Mouse (Mus musculus): ENCODE results near the gene Adamts18.
A peak's percentile ranks its signal among the peaks of the same experiment; 100 is the strongest.

Gene Adamts18

DNA sequence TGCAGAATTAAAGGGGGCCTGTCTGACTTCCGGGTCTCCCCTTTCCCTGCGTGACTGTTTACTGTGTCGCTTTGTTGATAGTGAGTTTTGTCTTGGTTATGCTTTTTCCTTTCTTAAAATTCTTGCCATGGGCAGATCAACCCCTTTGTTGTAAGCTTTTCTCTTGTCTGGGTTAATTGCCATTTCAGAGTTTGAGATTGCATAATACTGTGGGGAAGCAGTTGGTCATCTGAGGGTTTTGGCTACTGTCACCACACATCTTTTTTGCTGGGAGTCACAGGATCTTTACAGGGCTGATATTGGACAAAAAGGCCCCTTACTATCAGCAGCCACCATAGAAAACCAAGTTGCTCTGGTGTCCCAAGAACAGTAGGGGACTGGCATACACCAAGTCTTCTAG is 96.2 kb downstream of the Adamts18 start:
- DNase-seq, result no peak

DNA sequence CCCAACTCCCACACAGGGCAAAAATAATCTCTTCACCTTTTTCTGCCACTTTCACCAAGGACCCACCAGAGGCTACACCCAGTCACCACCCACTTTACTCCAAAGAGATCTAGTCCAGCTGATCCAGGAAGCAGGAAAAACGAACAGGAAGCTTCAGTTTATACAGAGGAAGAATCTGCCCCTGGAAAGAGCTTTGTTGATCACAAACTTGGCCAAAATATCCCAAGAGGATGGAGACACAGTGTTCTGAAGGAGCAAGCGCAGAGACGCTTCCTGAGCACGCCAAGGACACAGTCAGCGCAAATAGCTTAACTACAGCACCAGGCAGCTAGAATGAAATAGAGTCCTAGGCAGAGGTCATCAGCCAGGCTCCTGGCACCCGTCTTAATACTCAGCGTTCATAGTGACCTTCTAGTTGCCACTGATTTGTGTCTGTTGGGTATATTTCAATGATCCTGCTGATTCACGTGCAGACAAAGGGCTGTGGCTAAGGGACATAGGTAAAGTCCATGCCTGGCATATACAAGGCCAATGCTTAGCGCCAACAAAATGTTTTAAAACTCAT is 113.0 kb downstream of the Adamts18 start:
- no peak for DNase-seq

DNA sequence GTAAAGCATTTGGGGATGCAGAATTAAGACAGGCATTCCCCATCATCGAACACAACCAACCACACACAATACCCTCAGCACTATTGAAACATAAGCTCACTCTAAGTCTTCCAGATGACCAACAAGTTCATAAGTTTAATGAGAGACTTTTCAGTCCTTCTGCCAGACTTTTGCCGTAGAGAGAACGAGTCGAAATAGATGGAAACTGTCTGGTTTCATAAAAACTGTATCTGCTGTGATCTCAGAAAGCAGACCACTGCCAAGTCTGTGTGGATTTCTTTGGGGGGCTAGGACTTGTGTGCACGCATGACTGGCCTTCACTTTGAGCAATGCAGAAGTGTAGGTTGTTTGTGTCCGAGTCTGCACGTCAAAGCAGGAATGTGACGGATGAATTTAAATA is 123.2 kb downstream of the Adamts18 start:
- no peak for DNase-seq

DNA sequence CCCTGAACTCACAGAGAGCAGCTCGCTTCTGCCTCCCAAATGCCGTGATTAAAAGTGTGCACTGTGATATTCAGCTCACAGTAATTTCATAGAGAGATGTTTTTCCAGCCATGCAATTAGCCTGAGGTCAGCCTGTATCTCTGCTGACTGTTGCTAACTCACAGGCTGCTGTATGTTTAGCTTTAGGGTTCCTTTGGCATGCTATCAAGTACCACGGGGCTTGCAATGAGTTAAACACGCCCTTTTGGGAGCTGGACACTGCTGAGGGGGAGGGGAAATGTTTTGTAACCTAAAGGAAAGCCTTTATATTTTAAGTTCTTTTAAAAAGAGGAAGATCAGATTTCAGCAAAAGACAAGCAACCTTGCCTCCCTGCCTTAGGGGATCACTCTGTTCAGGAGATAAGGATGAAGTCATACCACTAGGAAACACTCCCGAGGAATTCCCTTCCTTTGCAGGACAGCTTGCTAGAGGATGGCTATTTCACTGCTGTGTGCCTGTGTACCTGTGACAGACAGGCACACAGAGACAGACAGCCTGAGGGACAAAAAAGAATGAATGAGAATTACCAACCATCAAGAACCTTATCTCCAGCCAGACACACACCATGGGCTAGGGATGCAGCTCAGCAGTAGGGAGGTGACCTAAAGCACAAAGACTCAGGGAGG is 124.5 kb downstream of the Adamts18 start:
- DNase-seq, result no peak

DNA sequence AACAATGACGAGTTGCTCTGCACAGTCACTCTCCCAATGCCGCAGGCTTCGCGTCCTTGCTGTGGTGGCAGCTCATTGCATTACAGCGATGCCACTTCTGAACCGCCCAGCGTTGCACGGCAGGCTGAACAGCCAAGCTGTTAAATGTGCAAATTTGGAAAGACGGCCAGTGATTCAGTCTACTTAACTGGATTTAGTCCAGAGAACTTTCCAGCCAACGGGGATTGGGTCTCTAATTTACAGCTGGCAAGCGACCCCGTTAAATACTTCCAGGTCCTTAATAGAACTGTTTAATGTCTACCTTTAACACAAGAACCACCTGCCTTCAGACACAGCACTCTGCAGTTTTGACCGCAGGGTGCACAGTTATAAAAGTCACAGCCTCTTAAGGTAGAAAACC is 127.1 kb downstream of the Adamts18 start:
- no peak for DNase-seq

DNA sequence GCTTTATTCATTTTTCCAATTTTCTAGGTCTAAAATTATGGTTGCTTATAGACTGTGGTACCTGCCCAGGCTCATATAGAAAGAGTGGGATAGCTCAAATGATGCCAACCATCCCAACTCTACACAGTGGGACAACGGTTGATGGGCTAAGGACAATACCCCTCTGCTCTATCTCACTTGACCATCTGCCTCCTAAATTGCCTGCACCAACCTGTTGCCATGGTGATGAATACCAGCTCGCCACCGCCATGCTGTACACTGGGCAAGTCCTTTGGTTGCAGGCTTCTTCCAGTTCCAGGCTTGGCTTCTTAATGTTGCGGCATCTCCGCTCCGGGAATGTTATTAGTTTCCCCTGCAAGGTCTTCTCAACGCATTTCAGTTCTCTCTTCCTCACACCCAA is 143.6 kb downstream of the Adamts18 start:
- no peak for DNase-seq

DNA sequence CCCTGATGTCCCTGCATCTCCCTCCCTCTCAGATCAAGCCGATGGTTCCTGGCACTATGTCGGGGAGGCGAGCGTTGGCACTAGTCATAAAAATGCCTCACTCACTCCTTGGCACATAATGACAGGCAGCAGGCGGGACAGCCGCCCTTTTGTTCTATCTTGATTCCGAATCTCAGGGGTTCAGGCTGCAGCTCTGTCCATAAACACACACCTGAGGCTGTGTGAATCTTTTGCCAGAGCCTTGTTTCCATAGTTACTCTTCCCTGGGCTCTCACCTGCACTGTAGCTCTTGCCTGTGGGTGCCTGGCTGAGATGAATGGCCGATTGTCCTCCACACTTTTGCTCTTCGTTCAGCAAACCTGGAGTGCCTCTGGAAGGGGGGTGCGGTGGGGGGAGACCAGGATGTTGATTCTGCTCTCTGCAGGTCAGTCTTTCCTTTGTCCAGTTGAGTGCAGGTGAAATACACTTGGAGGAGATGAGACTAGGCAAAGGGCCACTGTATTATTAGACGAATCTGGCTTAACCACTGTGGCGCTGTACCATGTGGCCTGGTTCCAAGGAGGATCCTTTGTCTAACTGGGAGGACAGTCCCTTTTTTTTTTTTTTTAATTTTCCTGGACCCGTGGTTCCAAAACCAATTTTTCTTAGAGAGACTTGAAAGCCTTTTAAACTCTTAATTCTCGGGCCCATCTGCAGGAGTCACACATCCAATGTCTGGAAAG is 156.8 kb downstream of the Adamts18 start:
- DNase-seq, result no peak

DNA sequence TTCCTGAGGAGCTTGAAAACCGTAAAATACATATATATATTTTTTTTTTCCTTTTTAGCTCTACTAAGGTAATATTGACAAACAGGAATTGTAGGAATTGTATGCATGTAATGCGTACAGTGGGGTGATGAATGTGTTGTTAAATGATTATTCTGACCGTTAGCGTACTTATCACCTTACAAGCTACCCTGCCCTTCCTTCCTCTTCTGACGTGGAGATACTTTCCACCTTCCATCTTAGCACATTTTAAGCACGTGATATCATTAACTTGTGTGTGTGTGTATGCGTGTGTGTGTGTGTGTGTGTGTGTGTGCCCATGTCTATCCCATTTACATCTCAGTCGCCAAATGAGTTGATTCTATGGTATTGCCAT is 160.0 kb downstream of the Adamts18 start:
- DNase-seq, result no peak

DNA sequence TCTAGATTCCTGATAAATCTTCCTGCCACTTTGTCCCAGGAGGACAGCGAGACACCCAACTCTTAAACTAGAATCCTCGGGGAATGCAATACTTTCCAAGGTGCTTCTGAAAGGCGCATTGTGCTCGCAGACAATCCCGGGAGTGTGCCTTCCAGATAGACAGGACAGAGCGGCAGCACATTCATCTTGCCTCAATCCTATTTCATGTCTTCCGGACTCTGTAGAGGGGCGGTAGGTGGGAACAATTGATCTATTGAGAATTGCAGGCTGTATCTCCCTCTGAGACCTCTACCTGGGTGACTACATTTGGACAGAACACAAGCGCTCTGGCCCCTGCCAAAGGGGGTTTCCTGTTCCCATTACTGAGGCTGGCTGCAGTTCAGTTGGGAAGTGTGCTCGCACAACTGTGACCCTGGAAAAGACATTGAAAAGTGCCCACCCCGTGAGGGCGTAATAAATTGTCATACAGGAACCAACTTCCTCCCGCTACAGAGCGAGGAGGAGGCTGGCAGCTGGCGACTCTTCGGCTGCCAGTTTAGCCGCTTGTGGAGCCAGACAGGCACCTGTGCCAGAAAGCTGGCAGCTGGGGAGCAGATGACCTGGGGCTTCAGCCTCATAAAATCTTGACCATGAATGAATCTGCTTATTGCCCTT is 160.5 kb downstream of the Adamts18 start:
- no peak for DNase-seq

DNA sequence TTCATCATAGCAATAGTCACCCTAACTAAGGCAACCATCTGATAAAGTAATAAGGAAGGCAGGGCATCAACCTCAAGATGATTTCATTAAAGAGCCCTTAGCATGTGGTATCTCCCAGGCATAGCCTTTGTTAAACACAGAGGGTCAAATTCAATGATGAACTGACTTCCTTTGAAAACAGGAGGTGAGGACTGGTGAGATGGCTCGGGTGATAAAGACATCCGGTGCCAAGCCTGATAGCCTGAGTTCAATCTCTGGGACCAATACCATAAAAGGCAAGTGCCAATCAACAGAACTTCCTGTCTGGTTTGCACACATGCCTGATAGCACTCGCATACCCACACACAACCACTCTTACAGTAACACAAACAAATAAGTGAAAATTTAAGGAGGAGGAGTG is 169.2 kb downstream of the Adamts18 start:
- no peak for DNase-seq

DNA sequence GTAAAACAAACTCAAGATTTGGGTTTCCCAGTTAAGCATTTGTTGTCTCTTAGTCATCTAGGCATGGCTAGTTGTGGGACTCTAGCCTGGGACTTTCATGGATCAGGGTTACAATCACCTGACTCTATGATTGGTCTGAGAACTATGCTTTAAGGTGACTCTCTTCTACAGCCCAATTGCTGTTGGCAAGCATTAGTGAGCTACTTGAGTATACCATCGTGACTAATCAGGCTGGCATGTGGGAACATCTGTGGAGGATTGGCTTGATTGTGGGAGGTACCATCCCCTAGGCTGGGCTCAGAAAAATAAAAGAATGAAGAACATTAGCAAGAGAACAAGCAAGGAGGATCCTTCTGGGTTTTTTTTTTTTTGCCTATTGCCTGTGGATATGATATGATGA is 171.7 kb downstream of the Adamts18 start:
- DNase-seq, result no peak

DNA sequence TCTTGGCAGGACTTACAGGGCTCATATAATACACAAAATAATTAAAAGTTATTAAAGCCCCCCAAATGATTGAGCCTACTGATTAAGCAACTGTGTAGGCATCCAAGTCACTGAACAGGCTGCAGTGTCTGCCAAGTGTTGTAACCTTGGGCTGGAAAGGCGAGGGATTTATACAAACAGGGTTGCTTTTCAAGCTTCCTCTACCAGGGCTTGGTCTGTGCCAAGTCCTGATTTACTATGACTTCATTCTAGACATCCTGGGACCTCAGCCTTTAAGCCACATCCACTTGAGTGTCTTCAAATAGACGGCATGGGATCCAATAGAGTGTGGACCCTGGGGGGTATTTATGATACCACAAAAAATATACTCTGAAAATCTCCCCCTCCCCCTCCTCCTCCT is 173.3 kb downstream of the Adamts18 start:
- no peak for DNase-seq

DNA sequence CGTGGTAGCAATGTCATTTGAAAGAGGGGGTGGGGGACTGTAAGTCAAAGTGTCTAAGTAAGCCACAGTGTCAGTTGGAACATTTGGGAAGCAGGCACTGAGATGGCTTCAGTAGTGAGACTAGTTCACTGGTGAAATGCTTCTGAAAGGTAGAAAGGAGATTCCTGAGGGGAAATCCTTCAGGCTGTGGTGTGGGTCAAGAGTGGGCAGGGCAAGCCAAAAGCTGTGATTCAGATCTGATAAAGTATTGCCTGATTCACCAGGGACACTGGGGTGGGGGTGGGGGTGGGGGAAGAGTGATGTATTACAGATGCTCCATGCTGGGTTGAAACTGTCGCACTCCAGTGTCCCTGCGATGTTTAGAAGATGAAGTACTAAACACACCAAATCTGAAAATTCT is 173.9 kb downstream of the Adamts18 start:
- DNase-seq, result no peak

DNA sequence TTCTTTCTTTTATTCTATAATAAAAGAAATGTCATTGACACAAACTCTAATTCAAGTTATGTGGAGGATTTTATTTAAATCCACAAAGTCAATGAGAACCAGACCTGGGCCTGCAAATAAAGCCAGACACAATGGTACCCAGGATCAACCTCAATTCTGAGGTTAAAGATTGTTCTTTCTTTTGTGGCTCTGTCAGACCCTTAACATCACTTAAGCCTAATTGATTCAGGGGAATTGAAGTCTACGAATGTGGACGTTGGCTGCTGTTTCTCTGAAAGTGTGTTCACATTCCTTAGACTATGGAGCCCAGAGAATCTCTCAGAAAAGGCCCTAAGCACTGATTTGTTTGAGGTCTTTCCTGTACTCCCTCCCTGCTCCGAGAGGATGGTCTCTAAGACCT is 175.2 kb downstream of the Adamts18 start:
- no peak for DNase-seq

DNA sequence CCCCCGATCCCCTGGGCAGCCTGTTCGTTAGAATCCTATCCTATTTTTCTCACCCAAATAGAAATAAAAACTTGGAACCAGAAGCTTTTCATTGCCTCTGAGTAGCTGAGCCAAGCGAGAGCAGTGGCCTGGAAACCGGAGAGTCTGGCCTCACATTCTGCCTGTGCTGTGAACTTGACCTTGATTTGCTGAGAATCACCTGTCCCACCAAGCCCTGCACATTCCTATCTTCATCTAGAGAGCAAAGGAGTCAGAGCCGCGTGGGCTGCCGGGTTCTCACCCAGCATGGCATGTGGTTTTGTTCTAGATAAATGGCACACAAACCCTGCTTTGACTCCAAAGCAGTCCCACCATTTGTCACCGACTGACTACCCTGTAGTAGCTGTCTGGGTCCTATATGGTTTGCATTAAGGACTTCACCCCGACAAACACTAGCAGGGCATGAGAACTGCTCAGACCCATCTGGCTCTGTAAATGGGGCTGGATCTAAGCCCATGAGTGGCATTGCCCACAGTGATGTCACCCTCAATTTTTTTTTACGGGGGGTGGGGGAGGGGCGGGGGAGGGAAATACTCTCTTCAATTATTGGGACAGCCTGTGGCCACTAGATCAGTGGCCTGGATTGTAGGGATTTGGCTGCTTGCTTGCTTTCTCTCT is 175.8 kb downstream of the Adamts18 start:
- DNase-seq, result no peak

DNA sequence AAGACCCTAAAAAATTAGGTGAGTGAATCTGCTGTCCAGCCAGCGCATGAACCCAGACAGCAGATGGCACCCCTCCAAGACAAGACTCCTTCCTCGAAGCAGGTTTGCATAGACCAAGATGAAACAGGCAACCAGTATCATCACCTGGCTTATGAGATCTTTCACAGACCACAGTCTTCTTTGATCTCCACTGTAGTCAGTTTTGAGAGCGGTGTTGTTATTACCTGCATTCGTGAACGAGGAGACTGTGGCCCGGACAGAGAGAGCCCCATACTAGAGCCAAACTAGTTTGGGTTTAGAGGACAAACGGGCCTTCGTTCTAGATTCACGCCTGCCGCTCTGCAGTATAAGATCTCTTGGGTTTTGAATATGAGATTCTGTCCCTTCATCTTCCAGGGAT is 178.6 kb downstream of the Adamts18 start:
- DNase-seq, result no peak

DNA sequence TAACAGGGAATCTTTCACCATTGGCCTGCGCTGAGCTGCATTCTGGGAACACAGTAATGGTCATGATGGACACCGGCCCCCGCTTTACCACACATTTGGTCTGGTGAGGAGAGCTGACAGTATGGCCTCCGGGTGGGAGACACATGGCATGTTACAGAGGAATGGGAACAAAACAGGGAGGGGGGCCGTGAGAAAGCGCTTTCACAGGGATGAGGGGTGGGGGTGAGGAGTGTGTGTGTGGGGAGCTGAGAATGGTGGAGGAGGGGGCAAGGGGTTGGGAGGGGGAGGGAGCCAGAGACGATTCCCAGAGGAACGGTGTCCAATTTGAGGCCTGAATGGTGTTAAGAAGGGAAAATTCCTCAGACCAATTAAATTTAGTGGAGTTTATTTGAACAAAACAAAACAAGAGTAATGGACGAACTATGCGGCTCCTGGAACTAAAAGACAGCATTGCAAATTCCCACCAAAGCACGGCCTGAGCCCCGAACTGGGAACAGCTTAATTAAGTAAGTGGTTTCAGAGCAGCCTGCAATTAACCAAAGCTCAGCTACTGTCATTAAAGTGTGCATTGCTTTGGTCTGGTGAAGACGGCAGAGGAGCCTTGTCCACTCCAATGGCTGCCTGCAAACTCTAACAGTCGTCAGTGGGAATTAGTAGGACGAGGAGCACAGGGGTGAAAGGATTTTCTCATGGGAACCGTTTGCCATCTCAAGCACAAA is 181.7 kb downstream of the Adamts18 start:
- DNase-seq, result no peak

DNA sequence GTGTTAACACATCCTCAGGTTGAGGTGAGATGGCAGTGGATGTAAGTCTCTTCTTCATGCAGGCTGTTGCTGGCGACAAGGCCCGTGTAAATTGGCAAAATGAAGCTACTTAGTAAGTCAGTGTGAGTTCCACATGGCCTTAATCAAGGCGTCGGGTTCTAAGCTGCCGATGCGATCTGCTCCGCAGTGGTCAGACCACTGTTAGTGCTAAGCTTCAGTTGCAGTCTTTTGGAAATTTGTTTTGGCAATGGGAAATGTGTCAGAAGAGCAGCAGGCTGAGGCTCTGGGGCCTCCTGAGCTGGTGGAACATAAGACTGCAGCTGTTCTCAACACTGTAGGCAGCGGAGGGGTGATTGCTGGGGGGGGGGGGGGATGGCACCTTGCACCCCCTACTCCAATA is 182.6 kb downstream of the Adamts18 start:
- DNase-seq, result no peak

DNA sequence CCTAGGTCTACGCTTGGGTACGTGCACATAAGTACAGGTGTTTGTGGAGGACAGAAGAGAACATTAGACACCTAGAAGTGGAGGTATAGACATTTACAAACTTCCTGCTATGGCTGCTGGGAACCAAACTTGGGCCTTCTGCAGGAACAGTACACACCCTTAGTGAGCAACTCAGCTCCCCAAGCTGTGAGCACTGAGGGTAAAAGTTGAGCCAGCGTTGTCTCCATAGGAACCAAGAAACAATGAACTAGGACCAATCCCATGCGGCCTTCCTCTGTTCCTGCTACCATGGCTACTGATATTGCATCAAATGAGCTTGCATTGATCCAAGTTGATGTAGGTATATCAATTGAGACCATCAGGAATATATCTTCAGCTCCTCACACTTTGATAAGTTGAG is 183.5 kb downstream of the Adamts18 start:
- no peak for DNase-seq

DNA sequence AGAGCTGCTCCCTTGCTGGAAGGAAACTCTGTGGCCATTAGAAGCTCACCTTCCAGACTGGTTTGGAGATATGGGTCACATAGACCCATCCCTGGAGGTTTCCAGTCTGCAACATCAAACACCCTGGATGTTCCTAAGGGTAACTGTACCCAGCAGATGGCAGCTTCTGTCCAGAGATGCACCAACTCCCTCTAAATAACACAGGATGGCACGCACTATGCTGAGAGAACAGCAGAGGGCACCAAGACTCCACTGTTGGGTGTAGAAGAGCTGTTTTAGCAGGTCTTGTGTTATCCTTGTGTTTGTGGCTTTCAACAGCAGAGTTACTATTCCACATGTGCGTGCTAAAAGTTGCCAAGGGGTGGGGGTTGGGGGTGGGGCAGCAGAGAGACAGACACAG is 184.0 kb downstream of the Adamts18 start:
- peak; percentile 79 for DNase-seq

DNA sequence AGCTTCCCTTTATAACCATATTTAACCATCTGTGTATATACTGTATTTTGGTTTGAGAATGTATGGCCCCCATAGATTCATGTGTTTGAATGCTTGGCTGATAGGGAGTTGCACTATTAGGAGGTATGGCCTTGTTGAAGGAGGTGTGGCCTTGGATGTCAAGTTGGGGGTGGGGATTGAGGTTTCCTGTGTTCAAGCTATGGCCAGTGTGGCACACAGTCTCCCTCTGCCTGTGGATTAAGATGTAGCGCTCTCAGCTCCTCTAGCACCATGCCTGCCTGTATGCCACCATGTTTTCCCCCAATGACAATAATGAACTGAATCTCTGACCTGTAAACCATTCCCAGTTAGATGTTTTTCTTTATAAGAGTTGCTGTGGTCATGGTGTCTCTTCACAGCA is 188.4 kb downstream of the Adamts18 start:
- DNase-seq, result no peak

DNA sequence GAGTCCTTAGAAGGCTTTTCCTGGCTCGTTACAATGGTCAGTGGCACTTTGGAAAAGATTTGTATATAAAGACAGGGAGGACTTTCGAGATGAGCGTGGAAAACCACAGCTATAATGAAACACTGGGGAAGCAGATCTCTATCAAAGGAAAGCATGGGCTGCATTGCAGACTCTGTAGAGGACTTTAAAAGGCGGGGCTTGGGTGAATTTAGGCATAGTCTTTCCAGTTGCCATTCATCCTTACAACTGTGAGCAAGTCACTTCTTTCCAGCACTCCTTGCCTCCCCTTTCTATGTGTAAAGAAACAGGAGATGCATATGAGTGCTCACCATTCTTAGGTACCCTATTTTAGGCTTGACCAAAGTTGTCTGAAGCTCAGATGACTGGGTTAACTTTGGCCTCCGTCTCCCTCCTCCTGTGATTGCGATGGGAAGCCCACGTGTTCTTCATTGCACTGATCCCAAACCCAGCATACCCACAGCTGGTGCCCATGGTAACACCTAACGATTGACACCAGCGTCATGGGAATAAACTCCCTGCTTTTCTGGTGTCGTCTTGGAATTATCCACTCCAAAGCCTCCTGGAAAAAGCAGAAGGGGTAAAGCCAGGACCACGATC is 191.7 kb downstream of the Adamts18 start:
- no peak for DNase-seq

Measured in kidney, adult 18-20 months (tissue).